Mouse (Mus musculus): ENCODE data around the gene Mb21d2. TPM values are rescaled to one million over a fixed set of nuclear protein-coding genes. Genes with fewer than 3 reads are reported as not detected.

Gene Mb21d2
- polyA plus RNA-seq (2011; ENCODE audit: insufficient read depth, insufficient read length, low replicate concordance, missing spikeins), result not detected in 2 replicates

DNA sequence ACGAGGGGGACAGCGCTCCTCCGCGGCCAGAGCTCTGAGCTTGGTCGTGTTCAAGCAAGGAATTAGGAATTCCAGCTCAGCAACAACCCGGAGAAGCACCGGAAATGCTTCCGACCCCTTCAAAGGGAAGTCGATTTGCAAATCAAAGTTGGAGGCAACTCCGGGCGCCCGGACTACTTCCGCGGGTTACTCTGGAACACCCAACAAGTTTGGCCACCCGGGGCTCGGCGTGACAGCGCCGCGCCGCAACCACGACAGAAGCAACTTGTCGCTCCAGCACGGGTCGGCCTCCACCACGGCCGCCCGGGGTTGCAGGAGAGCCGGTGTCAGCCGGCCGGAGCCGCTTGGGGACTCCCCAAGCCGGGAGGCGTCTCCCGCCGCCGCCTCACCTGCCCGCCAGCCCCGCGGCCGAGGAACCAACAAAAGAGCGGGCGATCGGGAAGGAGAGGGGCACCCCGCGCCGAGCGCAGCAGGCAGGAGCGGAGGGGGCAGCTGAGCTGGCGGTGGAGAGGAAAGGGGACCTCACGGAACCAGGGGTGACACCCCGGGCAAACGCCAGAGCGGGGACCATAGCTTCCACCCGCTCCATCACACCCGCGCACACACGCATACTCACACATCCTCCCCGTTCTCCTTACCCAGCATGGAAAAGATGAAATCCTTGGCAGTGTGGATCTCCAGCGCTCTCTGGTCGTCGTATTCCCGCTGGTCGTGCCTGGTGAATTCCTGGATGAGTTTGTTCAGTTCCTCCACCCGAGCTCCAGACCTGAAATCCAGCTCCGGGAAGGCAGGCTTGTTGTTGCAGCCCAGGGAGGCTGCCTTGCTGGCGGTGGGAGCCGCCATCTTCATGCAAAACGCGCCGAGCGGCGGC is at the start of gene Mb21d2:
TSS of gene Mb21d2 (minus strand) at position 859 of the 871 bp plus-strand sequence.
- H3K27ac ChIP-seq (ENCODE audit: control insufficient read depth, insufficient read depth, low read depth, low read length, poor library complexity), result no peak within 1 kb of the TSS; the same call in 1 of the 2 replicates
- WGBS, result under 1% methylated on average over 73 of the region's 73 CpGs
- TF ChIP-seq CTCF (IDR thresholded peaks at IDR 0.05; ENCODE audit: control insufficient read depth, insufficient read depth, low read length) (no peak), POLR2A (IDR thresholded peaks at IDR 0.05; ENCODE audit: borderline replicate concordance, control insufficient read depth, low read depth, low read length) (no peak)

DNA sequence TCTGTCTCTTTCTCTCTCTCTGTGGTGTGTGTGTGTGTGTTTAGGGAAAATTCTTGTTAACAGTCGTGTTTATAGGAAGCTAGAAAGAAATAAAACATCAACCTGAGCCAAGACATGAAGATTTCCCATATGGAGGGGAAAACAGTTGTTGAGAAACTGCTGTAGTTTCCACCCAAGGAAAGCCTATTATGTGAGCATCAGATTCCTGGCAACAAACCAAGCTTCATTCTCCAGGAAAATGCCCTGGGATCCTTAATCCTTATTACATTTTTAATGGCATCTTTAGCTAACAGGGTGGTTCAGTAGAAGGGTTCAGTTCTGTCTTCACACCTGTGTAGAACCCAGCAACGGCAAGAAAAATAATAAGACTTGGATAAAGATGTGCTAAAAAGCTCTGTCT is 36.8 kb upstream of the Mb21d2 start:
- 53% methylated on average over 2 of the region's 2 CpGs for WGBS
- H3K4me3 ChIP-seq (replicated peaks; ENCODE audit: control insufficient read depth, low read depth, low read length), result no peak overlapping the region
- no peaks in the 10 kb centered on the region for H3K4me1 ChIP-seq (ENCODE audit: control insufficient read depth, insufficient read depth, low read length)
- H3K27ac ChIP-seq (ENCODE audit: control insufficient read depth, insufficient read depth, low read depth, low read length, poor library complexity), result no peak overlapping the region
- TF ChIP-seq POLR2A (IDR thresholded peaks at IDR 0.05; ENCODE audit: borderline replicate concordance, control insufficient read depth, low read depth, low read length) (no peak), CTCF (IDR thresholded peaks at IDR 0.05; ENCODE audit: control insufficient read depth, insufficient read depth, low read length) (no peak)

More for the DNA sequence above, at the start of gene Mb21d2:
- Histone ChIP-seq H3K4me3 (replicated peaks; ENCODE audit: control insufficient read depth, low read depth, low read length) (peak within 1 kb of the TSS; percentile 18), H3K4me1 (ENCODE audit: control insufficient read depth, insufficient read depth, low read length) (no peaks in the 10 kb centered on the region)

DNA sequence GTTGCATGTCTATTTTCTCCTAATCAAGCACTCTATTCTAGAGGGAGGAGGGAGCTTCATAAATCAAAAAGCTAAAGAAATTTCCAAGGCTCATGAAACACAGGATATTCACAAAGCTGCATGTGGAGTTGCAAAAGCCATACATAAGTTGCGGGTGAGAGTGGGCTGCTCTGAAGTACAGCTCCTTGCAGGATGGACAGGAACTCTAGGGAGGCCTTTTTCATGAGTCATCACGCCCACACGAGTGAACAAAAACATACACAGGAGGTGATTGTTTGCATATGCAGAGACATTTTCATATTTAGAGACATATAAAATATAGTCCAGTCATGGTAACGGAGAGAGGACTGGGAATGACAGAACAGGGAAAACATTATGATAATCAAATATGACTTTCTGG is 34.6 kb upstream of the Mb21d2 start:
- TF ChIP-seq CTCF (IDR thresholded peaks at IDR 0.05; ENCODE audit: control insufficient read depth, insufficient read depth, low read length) (no peak), POLR2A (IDR thresholded peaks at IDR 0.05; ENCODE audit: borderline replicate concordance, control insufficient read depth, low read depth, low read length) (no peak)
- Histone ChIP-seq H3K4me1 (ENCODE audit: control insufficient read depth, insufficient read depth, low read length) (no peaks in the 10 kb centered on the region), H3K4me3 (replicated peaks; ENCODE audit: control insufficient read depth, low read depth, low read length) (no peak overlapping the region), H3K27ac (ENCODE audit: control insufficient read depth, insufficient read depth, low read depth, low read length, poor library complexity) (no peak overlapping the region)
- WGBS, result 54% methylated on average over 4 of the region's 4 CpGs

DNA sequence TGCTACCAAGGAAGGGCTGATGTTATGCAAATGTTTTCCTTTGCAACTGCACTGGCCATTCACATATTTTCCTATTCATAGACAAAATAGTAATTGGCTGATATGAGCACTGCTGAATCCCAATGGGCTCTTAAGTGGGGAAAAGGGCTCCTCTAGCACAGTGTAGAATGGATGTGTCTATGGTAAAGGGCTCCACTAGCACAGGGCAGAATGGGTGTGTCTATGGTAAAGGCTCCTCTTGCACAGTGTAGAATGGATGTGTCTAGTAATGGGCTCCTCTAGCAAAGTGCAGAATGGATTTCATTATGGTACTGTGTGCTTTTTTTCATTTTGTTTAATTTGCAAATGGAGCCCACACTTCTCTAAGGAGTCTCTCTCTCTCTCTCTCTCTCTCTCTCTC is 33.5 kb upstream of the Mb21d2 start:
- TF ChIP-seq CTCF (IDR thresholded peaks at IDR 0.05; ENCODE audit: control insufficient read depth, insufficient read depth, low read length), result no peak
- no peak for TF ChIP-seq POLR2A (IDR thresholded peaks at IDR 0.05; ENCODE audit: borderline replicate concordance, control insufficient read depth, low read depth, low read length)

DNA sequence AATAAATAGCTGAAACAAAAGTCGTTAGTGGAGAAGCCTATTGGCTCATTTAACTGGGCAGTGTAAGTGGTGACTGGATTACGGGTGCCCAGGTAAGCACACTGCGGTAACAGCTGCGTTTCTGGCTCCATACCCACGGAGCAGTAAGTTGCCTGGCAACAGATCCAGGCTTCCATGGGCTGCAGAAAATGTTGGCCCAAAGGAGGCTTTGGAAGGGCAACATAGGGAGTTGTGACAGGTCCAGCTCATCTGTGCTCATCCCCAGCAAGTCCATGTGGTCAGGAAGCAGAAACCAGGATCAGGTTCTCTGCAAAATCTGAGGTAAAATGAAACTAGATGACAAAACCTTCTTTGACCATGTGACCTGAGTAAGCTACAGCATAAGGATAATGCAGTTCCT is 20.3 kb upstream of the Mb21d2 start:
- no peak overlapping the region for H3K27ac ChIP-seq (ENCODE audit: control insufficient read depth, insufficient read depth, low read depth, low read length, poor library complexity)
- H3K4me3 ChIP-seq (replicated peaks; ENCODE audit: control insufficient read depth, low read depth, low read length), result no peak overlapping the region
- 81% methylated on average over 5 of the region's 5 CpGs for WGBS
- no peak for TF ChIP-seq POLR2A (IDR thresholded peaks at IDR 0.05; ENCODE audit: borderline replicate concordance, control insufficient read depth, low read depth, low read length)
- no peak for TF ChIP-seq CTCF (IDR thresholded peaks at IDR 0.05; ENCODE audit: control insufficient read depth, insufficient read depth, low read length)
- no peaks in the 10 kb centered on the region for H3K4me1 ChIP-seq (ENCODE audit: control insufficient read depth, insufficient read depth, low read length)

More for the DNA sequence above, 33.5 kb upstream of the Mb21d2 start:
- H3K27ac ChIP-seq (ENCODE audit: control insufficient read depth, insufficient read depth, low read depth, low read length, poor library complexity), result no peak overlapping the region
- no peaks in the 10 kb centered on the region for H3K4me1 ChIP-seq (ENCODE audit: control insufficient read depth, insufficient read depth, low read length)
- no peak overlapping the region for H3K4me3 ChIP-seq (replicated peaks; ENCODE audit: control insufficient read depth, low read depth, low read length)

DNA sequence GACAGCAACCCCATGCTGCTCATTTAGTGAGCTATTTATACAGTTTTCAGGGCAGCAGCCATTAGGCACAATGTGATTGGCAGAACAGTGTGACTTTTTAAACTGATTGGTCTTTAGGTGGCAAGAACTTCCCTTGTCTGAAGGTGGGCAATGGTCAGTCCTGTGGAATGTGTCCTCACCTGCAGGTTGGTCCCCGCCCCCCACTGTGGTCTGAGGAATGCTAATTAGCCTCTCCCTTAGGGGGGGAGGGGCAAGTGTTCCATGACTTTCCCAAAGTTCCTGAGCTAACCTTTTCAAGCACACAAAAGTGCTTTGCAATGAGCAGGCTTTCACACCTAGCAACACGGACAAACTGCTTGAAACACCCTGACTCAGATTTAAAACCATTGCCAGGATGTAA is 13.8 kb upstream of the Mb21d2 start:
- Histone ChIP-seq H3K4me1 (ENCODE audit: control insufficient read depth, insufficient read depth, low read length) (no peaks in the 10 kb centered on the region), H3K4me3 (replicated peaks; ENCODE audit: control insufficient read depth, low read depth, low read length) (no peak overlapping the region), H3K27ac (ENCODE audit: control insufficient read depth, insufficient read depth, low read depth, low read length, poor library complexity) (no peak overlapping the region)
- TF ChIP-seq POLR2A (IDR thresholded peaks at IDR 0.05; ENCODE audit: borderline replicate concordance, control insufficient read depth, low read depth, low read length) (no peak), CTCF (IDR thresholded peaks at IDR 0.05; ENCODE audit: control insufficient read depth, insufficient read depth, low read length) (no peak)
- 78% methylated on average over 2 of the region's 2 CpGs for WGBS

DNA sequence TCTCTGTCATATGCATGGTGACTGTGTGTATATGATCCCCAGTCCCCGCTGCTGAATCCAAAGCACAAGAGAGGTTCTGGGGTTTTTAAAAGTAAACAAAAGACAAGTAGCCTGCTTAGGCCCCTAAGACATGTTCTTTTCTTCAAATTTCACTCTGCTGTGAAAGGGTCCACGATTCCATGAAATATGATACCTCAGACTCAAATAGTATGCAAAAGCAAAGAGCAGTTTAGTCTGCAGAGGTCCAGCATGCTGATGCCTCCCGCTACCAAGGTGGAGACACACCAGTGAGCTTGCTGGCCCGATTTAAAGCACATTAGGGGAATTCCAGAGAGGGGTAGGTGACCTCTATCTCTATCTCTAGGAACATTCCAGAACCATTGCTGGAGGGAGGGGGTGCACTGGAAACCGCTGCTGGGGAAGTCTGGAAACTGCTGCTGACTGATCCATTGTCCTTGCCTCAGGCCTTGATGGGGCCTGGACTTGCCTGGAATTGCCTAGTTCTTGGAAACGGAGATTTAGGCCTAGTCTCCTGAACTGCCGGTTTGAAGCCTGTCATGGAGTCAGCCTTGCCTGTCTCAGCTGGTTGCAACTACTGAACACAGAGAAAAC is 6.8 kb upstream of the Mb21d2 start:
- Histone ChIP-seq H3K27ac (ENCODE audit: control insufficient read depth, insufficient read depth, low read depth, low read length, poor library complexity) (no peak overlapping the region), H3K4me1 (ENCODE audit: control insufficient read depth, insufficient read depth, low read length) (no peaks in the 10 kb centered on the region), H3K4me3 (replicated peaks; ENCODE audit: control insufficient read depth, low read depth, low read length) (no peak overlapping the region)
- TF ChIP-seq CTCF (IDR thresholded peaks at IDR 0.05; ENCODE audit: control insufficient read depth, insufficient read depth, low read length) (no peak), POLR2A (IDR thresholded peaks at IDR 0.05; ENCODE audit: borderline replicate concordance, control insufficient read depth, low read depth, low read length) (no peak)
- WGBS, result 72% methylated on average over 7 of the region's 7 CpGs

DNA sequence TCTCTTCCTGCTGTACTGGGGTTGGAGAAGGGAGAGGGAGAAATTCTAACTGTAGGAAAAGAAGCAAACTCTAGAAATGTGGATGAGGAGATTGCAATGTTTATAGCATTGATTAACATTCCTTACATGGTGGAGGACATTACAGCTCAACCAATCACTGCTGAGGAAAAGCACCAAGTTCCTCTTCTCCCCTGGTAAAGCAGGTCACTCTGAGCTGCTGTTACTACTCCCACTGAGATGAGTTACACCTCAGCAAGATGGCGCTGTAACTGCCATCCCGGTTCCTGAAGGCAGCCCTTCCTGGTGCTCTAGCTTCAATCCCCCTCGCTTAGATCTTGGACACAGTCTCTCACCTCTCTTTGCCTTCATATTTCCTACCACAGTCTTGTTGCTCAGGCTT is 6.2 kb upstream of the Mb21d2 start:
- H3K4me3 ChIP-seq (replicated peaks; ENCODE audit: control insufficient read depth, low read depth, low read length), result no peak overlapping the region
- H3K4me1 ChIP-seq (ENCODE audit: control insufficient read depth, insufficient read depth, low read length), result no peaks in the 10 kb centered on the region
- H3K27ac ChIP-seq (ENCODE audit: control insufficient read depth, insufficient read depth, low read depth, low read length, poor library complexity), result no peak overlapping the region
- no peak for TF ChIP-seq CTCF (IDR thresholded peaks at IDR 0.05; ENCODE audit: control insufficient read depth, insufficient read depth, low read length)
- no peak for TF ChIP-seq POLR2A (IDR thresholded peaks at IDR 0.05; ENCODE audit: borderline replicate concordance, control insufficient read depth, low read depth, low read length)
- 79% methylated on average over 3 of the region's 3 CpGs for WGBS
